Mouse (Mus musculus) gastrocnemius, postnatal 25 days (tissue): ENCODE measurements around the gene Fut2. TPM values are rescaled to one million over a fixed set of nuclear protein-coding genes. Genes with fewer than 3 reads are reported as not detected.

Source experiments
- DNase-seq: peaks from one replicate; pipeline ENCODE4 v3.0.0; 2022
- long read RNA-seq, 2 experiments: library from polyadenylated mRNA; stranded (forward); transcript quantifications; one replicate each; pipeline ENCODE4 v2.0.0; 2021
- total RNA-seq, 2 experiments: library from RNA; stranded (reverse); gene quantifications; 1 replicate in 1 of 2; 2 replicates in 1 of 2; pipeline ENCODE4 v1.2.3; 2021

Fut2 gene
- total RNA-seq, result under 1 TPM; 0.19 to 0.61 TPM
- long read RNA-seq, experiment 1, partial matches to known transcripts, result 0 of 1 reads
- long read RNA-seq, experiment 1, other reads (novel, unspliced or antisense), result 1 of 1 reads
- long read RNA-seq, experiment 2, partial matches to known transcripts, result 0 of 1 reads
- long read RNA-seq, experiment 2, other reads (novel, unspliced or antisense), result 1 of 1 reads

GRCm38 (mm10) chr7:45666161-45666560 lies at the start of gene Fut2:
Gene Fut2, minus strand, starts transcription at chr7:45666394.
- DNase-seq, result no peak

GRCm38 (mm10) chr7:45715090-45715708 lies 49.0 kb upstream of the Fut2 start, which contains the start of gene Rpl18:
Gene Rpl18, plus strand, starts transcription at chr7:45715457.
- DNase-seq, result peak; percentile 98

- no peak for DNase-seq
These were observed 48.5 kb upstream of the Fut2 start for GRCm38 (mm10) chr7:45714630-45715089.

GRCm38 (mm10) chr7:45713881-45714520 lies 47.8 kb upstream of the Fut2 start:
- no peak for DNase-seq

GRCm38 (mm10) chr7:45713396-45713795 lies 47.2 kb upstream of the Fut2 start:
- DNase-seq, result no peak

- DNase-seq, result peak; percentile 68
These were observed 46.0 kb upstream of the Fut2 start for GRCm38 (mm10) chr7:45712022-45712757.

- peak; percentile 49 for DNase-seq
These were observed 45.3 kb upstream of the Fut2 start for GRCm38 (mm10) chr7:45711316-45712021.

GRCm38 (mm10) chr7:45710477-45711191 lies 44.4 kb upstream of the Fut2 start:
- no peak for DNase-seq

GRCm38 (mm10) chr7:45709677-45710355 lies 43.6 kb upstream of the Fut2 start:
- DNase-seq, result peak; percentile 16

- peak; percentile 8 for DNase-seq
These were observed 42.8 kb upstream of the Fut2 start for GRCm38 (mm10) chr7:45709036-45709435.

- peak; percentile 74 for DNase-seq
These were observed 42.1 kb upstream of the Fut2 start for GRCm38 (mm10) chr7:45708221-45708761.

- peak; percentile 98 for DNase-seq
These were observed 41.3 kb upstream of the Fut2 start for GRCm38 (mm10) chr7:45707375-45707967.

- peak; percentile 94 for DNase-seq
These were observed 40.6 kb upstream of the Fut2 start for GRCm38 (mm10) chr7:45706721-45707241.

GRCm38 (mm10) chr7:45705873-45706281 lies 39.7 kb upstream of the Fut2 start:
- peak; percentile 92 for DNase-seq

GRCm38 (mm10) chr7:45705443-45705864 lies 39.3 kb upstream of the Fut2 start:
- DNase-seq, result peak; percentile 66

GRCm38 (mm10) chr7:45704730-45705442 lies 38.7 kb upstream of the Fut2 start, which contains the start of gene Dbp:
Gene Dbp, plus strand, starts transcription at chr7:45705088.
- DNase-seq, result peak; percentile 100

- DNase-seq, result peak; percentile 77
These were observed 37.9 kb upstream of the Fut2 start for GRCm38 (mm10) chr7:45704046-45704559.

- peak; percentile 39 for DNase-seq
These were observed 37.4 kb upstream of the Fut2 start for GRCm38 (mm10) chr7:45703521-45704033.
